Mouse (Mus musculus) erythroblast, embryonic 14.5 days (primary cell): ENCODE data around the gene Car6. TPM values are rescaled to one million over a fixed set of nuclear protein-coding genes. Genes with fewer than 3 reads are reported as not detected.

ENCODE experiments used
- H3K27me3 ChIP-seq: 2 replicates; pipeline ENCODE4 v1.6.1; 2012; ENCODE audit warnings: inconsistent platforms; ENCODE audit not compliant: control insufficient read depth
- H3K36me3 ChIP-seq: 2 replicates; pipeline ENCODE4 v1.6.1; 2012; ENCODE audit warnings: mild to moderate bottlenecking, inconsistent platforms; ENCODE audit not compliant: control insufficient read depth
- H3K4me1 ChIP-seq: 2 replicates; pipeline ENCODE4 v1.6.1; 2012; ENCODE audit warnings: inconsistent platforms; ENCODE audit not compliant: control insufficient read depth
- H3K4me3 ChIP-seq: replicated peaks from 2 replicates; pipeline ENCODE3; 2012; ENCODE audit warnings: moderate library complexity, mild to moderate bottlenecking, inconsistent platforms
- H3K9me3 ChIP-seq: 2 replicates; pipeline ENCODE4 v1.6.1; 2012; ENCODE audit warnings: low read length, inconsistent platforms, mixed read lengths; ENCODE audit not compliant: control insufficient read depth
- GATA1 ChIP-seq: IDR thresholded peaks from 2 replicates; pipeline ENCODE4 v1.6.1; 2012; ENCODE audit warnings: low read length, inconsistent platforms, mixed read lengths
- TAL1 ChIP-seq: IDR thresholded peaks from 3 replicates; pipeline ENCODE4 v1.6.1; 2012; ENCODE audit warnings: low read length, inconsistent platforms, mixed read lengths
- polyA plus RNA-seq: library from polyadenylated mRNA; stranded (reverse); fragments of >175 nt; gene quantifications from 2 replicates; pipeline ENCODE4 v1.2.3, GENCODE M21; 2012

The Car6 gene
- polyA plus RNA-seq, 1 experiment: not detected

DNA sequence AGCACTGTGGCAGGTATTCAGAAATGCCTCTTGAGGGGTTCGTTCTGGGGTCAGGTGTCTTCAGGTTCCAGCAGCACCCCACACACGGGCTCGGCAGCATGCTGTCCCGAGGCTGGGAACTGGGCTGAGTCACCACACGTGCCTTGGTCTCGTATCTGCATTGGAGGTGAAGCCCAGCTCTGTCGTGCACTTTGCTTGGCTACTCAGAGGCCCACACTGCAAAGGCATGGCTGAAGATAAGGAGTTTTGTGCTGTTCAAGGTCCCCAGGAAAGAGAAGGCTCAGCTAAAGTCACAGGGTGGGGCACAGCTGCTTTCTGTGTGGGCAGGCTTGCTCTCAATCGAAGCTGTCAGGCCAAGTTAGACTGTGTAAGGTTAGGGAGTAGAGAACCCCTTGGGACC is 48.6 kb downstream of the Car6 start:
- H3K36me3 ChIP-seq: no peaks in the 10 kb centered on the region
- no peaks in the 10 kb centered on the region for H3K27me3 ChIP-seq
- H3K4me3 ChIP-seq: no peak overlapping the region
- TF ChIP-seq GATA1: no peak
- TF ChIP-seq TAL1: no peak
- peaks cover 9% of the 10 kb centered on the region for H3K4me1 ChIP-seq
- H3K9me3 ChIP-seq: no peaks in the 10 kb centered on the region

DNA sequence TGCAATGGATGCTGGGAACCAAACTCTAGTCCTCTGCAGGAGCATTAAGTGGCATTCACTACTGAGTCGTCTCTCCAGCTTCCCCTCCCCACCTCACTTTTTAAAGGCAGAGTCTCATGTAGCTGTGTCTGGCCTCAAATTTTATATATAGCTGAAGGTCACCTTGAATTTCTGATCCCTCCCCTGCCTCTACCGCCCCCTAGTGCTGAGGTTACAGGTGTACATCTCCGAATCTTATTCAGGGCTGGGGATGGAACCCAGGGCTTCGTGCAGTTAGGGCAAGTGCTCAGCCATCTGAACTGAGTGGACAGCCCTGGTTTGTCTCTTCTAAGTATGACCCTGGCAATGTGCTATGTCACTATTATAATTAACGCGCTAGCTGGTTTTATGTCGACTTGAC is 50.1 kb downstream of the Car6 start:
- no peaks in the 10 kb centered on the region for H3K36me3 ChIP-seq
- H3K9me3 ChIP-seq: no peaks in the 10 kb centered on the region
- TF ChIP-seq TAL1 (no peak), GATA1 (no peak)
- H3K4me3 ChIP-seq: no peak overlapping the region
- peaks cover 9% of the 10 kb centered on the region for H3K4me1 ChIP-seq
- H3K27me3 ChIP-seq: no peaks in the 10 kb centered on the region

DNA sequence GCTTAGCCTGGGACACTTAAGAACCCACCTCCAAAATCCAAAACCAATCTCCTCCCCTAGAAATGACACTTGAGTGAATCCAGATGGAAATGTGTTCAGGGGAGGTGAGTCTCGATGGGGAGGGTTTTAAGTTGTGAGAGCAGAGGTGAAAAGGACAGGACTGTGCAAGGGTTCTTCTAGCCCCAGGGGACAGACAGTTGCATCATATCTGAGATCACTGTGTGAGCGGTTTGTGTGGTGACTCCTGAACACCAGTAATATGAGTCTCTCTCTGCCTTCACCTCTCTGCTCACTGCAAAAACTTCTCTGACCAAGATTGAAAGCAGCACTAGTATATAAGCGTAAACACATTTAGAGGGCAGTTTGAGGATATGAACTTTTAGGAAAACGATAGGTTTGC is 54.8 kb downstream of the Car6 start:
- Histone ChIP-seq H3K36me3 (no peaks in the 10 kb centered on the region), H3K4me3 (no peak overlapping the region), H3K9me3 (no peaks in the 10 kb centered on the region), H3K27me3 (no peaks in the 10 kb centered on the region), H3K4me1 (no peaks in the 10 kb centered on the region; the same call in 1 of the 2 replicates)
- TF ChIP-seq GATA1 (no peak), TAL1 (no peak)

DNA sequence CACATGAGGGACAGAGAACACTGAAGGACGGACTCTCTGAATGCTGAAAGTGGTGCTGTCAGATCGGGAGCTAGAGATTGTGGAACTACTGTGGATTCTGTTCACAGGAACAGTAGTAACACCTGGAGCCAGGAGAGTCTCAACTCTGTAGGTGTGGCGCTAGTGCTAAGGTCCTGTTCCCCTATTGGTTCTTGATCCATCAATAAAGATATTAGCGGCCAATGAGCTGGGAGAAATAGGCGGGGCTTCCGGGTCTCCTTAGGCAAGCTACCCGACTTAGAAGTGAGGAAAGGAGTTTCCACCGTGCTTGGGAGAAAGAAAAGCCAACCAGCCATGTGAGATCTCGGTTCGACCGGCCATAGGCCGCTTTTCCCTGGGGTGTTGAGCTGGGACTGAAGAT is 56.9 kb downstream of the Car6 start:
- H3K4me3 ChIP-seq: no peak overlapping the region
- no peaks in the 10 kb centered on the region for H3K27me3 ChIP-seq
- TF ChIP-seq GATA1: no peak
- no peak for TF ChIP-seq TAL1
- no peaks in the 10 kb centered on the region for H3K36me3 ChIP-seq
- H3K4me1 ChIP-seq: no peaks in the 10 kb centered on the region; the same call in 1 of the 2 replicates
- H3K9me3 ChIP-seq: no peaks in the 10 kb centered on the region

DNA sequence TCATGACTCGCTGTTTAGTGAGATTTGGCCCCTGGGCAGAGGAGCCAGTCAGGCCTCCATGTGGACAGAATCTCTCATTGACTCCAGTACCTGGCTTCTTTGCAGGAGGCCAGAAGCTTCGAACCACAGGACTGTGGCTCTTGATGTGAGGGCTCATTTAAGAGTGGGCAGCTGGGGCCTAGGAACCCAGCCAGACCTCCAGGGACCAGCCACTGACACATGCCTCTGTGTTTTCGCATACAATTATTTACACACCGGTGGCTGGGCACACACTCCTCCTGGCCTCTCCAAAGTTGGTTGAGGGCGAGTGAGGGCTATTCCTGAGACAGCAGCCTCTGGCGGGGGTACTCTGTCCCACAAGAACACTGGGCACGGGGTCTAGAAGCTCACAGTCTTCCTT is 60.8 kb downstream of the Car6 start:
- Histone ChIP-seq H3K27me3 (no peaks in the 10 kb centered on the region), H3K36me3 (no peaks in the 10 kb centered on the region), H3K4me3 (no peak overlapping the region), H3K4me1 (peaks cover 11% of the 10 kb centered on the region), H3K9me3 (no peaks in the 10 kb centered on the region)
- TF ChIP-seq GATA1 (no peak), TAL1 (no peak)

DNA sequence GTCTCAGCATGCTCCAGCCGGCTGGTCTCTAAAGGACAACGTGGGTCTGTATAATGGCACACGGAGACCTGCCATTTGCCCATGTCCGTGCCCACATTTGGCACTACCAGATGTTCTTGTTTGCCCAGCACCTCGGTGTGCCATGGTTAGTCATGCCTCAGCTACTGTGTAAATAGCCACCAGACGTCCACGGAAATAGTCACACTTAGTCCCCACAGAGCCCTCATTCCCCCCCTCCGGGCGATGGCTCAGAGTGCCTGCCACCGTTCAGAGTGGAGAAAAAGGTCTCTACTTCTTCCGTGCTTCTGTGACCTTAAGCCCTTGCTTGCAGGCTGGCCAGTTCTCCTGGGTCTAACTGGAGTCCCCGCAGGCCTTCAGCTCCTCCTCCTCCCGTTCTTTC is 62.0 kb downstream of the Car6 start:
- Histone ChIP-seq H3K27me3 (no peaks in the 10 kb centered on the region), H3K4me3 (no peak overlapping the region), H3K36me3 (no peaks in the 10 kb centered on the region), H3K4me1 (peaks cover 11% of the 10 kb centered on the region), H3K9me3 (no peaks in the 10 kb centered on the region)
- no peak for TF ChIP-seq GATA1
- TF ChIP-seq TAL1: no peak

DNA sequence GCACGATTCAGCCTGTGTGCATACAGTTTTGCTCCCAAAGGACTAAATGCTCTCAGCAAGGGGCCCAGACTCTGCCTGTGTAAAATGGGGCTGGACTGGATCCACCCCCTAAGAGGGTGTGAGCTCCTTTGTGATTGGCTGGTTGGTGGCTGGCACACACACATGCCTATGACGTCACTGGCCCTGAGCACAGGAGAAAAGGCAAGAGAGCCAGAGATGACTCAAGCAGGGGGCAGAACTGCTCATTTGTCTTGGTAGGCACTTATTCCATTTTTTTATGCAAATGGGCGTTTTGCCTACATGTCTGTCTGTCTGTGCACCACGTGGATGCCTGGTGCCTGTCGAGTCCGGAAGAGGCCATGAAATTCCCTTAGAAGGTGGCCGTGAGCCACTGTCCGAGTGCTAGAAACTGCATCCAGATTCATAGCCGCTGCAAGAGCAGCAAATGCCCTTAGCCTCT is 63.0 kb downstream of the Car6 start:
- Histone ChIP-seq H3K4me1 (peaks cover 12% of the 10 kb centered on the region), H3K27me3 (no peaks in the 10 kb centered on the region), H3K9me3 (no peaks in the 10 kb centered on the region), H3K4me3 (no peak overlapping the region), H3K36me3 (no peaks in the 10 kb centered on the region)
- TF ChIP-seq TAL1: no peak
- no peak for TF ChIP-seq GATA1

DNA sequence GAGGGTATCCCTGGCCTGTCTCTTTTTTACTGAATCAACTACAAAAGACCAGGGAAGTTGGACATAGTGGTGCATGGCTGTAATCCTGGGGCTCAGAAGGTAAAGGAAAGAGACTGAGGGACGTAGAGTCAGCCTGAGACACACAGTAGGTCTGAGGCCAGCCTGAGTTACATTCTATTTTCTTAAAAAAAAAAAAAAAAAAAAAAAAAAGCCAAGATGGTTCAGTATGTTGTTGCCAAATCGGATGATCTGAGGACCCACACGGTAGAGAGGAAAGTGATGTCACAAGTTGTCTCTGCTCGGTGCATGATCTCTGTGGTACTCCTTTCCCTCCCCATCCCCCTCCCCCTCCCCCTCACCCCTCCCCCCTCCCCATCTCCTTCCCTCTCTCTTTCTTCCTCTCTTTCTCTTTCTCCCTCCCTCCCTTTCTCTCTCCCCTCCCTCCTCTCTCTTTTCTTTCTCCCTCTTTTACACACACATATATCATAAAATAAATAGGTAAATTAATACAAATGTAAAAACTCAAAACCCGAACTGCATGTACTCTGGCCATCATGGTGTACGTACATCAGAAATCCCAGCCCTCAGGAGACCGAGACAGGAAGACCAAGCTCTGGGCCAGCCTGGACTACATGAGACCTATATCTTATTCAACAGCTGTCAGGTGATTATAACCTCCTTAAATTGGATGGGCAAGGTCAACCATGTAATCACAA is 63.6 kb downstream of the Car6 start:
- TF ChIP-seq TAL1 (no peak), GATA1 (no peak)
- H3K36me3 ChIP-seq: no peaks in the 10 kb centered on the region
- no peaks in the 10 kb centered on the region for H3K9me3 ChIP-seq
- H3K27me3 ChIP-seq: 0 out of 2 replicates have a peak, but pooled peaks cover 2% of the 10 kb centered on the region
- H3K4me1 ChIP-seq: peaks cover 18% of the 10 kb centered on the region
- no peak overlapping the region for H3K4me3 ChIP-seq

Other genes starting within 250 kb of the Car6 start
- gene Spsb1, start 246.3 kb downstream of the Car6 start, polyA plus RNA-seq: not detected in 2 replicates
- gene H6pd, start 192.3 kb downstream of the Car6 start, polyA plus RNA-seq: 0.03 and 0.06 TPM in 2 replicates
- gene Gpr157, start 114.0 kb downstream of the Car6 start, polyA plus RNA-seq: 0.01 and 0.02 TPM in 2 replicates
- gene Slc2a5, start 82.0 kb downstream of the Car6 start, polyA plus RNA-seq: not detected in 2 replicates
- gene Slc2a7, start 52.4 kb downstream of the Car6 start, polyA plus RNA-seq: not detected in 2 replicates
- gene Eno1, start 35.4 kb upstream of the Car6 start, polyA plus RNA-seq: 25.2 and 47.2 TPM in 2 replicates
- 3.1 and 3.5 TPM in 2 replicates for gene Rere, start 80.3 kb upstream of the Car6 start, polyA plus RNA-seq